Mouse (Mus musculus) stomach, postnatal 0 days (tissue): ENCODE measurements around the gene Cox4i1. TPM values are rescaled to one million over a fixed set of nuclear protein-coding genes. Genes with fewer than 3 reads are reported as not detected.
A peak's percentile ranks its signal among the peaks of the same experiment; 100 is the strongest.

Source experiments
- ATAC-seq: fragments of 200-750 bp; cut with Nextera tagmentation; 2 replicates; pipeline ENCODE4 v1.8.0; 2017; ENCODE audit not compliant: low FRiP score, low TSS enrichment
- DNase-seq: peaks from one replicate; pipeline ENCODE4 v3.0.0-alpha.2; 2016; ENCODE audit warnings: low spot score
- H3K27ac ChIP-seq: fragments of 300-500 bp; sonication (generic); replicated peaks from 2 replicates; pipeline ENCODE4 v1.5.1; 2014; ENCODE audit warnings: mild to moderate bottlenecking, control low read depth
- H3K27me3 ChIP-seq: fragments of 300-500 bp; sonication (generic); 2 replicates; pipeline ENCODE4 v1.6.1; 2014; ENCODE audit warnings: low read length; ENCODE audit not compliant: control insufficient read depth, insufficient read depth
- H3K36me3 ChIP-seq: fragments of 300-500 bp; sonication (generic); 2 replicates; pipeline ENCODE4 v1.6.1; 2014; ENCODE audit warnings: low read length, mixed read lengths; ENCODE audit not compliant: control insufficient read depth, insufficient read depth
- H3K4me1 ChIP-seq: fragments of 300-500 bp; sonication (generic); replicated peaks from 2 replicates; pipeline ENCODE4 v1.6.1; 2014; ENCODE audit warnings: antibody characterized with exemption; ENCODE audit not compliant: control insufficient read depth, insufficient read depth
- H3K4me2 ChIP-seq: fragments of 300-500 bp; sonication (generic); replicated peaks from 2 replicates; pipeline ENCODE4 v1.6.1; 2014; ENCODE audit warnings: low read depth, mild to moderate bottlenecking, control low read depth, moderate library complexity
- H3K4me3 ChIP-seq: fragments of 300-500 bp; sonication (generic); 2 replicates; pipeline ENCODE4 v1.5.1; 2014; ENCODE audit warnings: low read depth, low read length, control low read depth
- H3K9ac ChIP-seq: fragments of 300-500 bp; sonication (generic); 2 replicates; pipeline ENCODE4 v1.6.1; 2014; ENCODE audit warnings: mild to moderate bottlenecking, low read length, control low read depth, mixed read lengths
- H3K9me3 ChIP-seq: fragments of 300-500 bp; sonication (generic); 2 replicates; pipeline ENCODE4 v1.6.1; 2016; ENCODE audit warnings: low read length; ENCODE audit not compliant: control insufficient read depth
- CTCF ChIP-seq: IDR thresholded peaks from 2 replicates; pipeline ENCODE4 v1.5.1; 2016; ENCODE audit warnings: antibody characterized with exemption, low read depth, mild to moderate bottlenecking, moderate library complexity
- EP300 ChIP-seq: optimal IDR thresholded peaks from 2 replicates; pipeline ENCODE3; 2016; ENCODE audit warnings: antibody characterized with exemption
- WGBS: fragments of 180-500 bp; shearing (Covaris S2); extraction: QIAGEN DNeasy Blood & Tissue Kit; methylation state at CpG from one replicate; pipeline ENCODE4 v1.1.7; 2014; 5-methylcytosine and 5-hydroxymethylcytosine counted together
- polyA plus RNA-seq: library from polyadenylated mRNA; unstranded; fragments of >200 nt; fragmentation: Nextera tagmentation; extraction: Ambion mirVana; gene quantifications from 2 replicates; pipeline ENCODE4 v1.2.1, GENCODE M21; 2015

Gene Cox4i1
- polyA plus RNA-seq: 1,419 and 1,437 TPM in 2 replicates

GRCm38 (mm10) chr8:120667561-120668373, at the start of gene Cox4i1, which contains the start of gene Gm27021:
Gene Cox4i1, plus strand, starts transcription at chr8:120668222.
Gene Gm27021, minus strand, starts transcription at chr8:120668079.
- TF ChIP-seq EP300 (no peak), CTCF (peak; percentile 28; the same call in 1 of the 2 replicates)
- H3K27me3 ChIP-seq: no peaks in the 10 kb centered on the region
- peak within 1 kb of the TSS; percentile 97 for H3K9ac ChIP-seq
- H3K9me3 ChIP-seq: no peaks in the 10 kb centered on the region
- peak within 1 kb of the TSS; percentile 91 for H3K4me2 ChIP-seq
- H3K4me3 ChIP-seq: peak within 1 kb of the TSS; percentile 91
- peaks cover 3% of the 10 kb centered on the region for H3K36me3 ChIP-seq
- ATAC-seq: peak; percentile 93
- H3K4me1 ChIP-seq: peaks cover 8% of the 10 kb centered on the region
- WGBS: under 1% methylated on average over 60 of the region's 105 CpGs
- H3K27ac ChIP-seq: peak within 1 kb of the TSS; percentile 91
- peak; percentile 98 for DNase-seq

GRCm38 (mm10) chr8:120619235-120620180, 48.5 kb upstream of the Cox4i1 start:
- no peak for ATAC-seq
- Histone ChIP-seq H3K36me3 (no peaks in the 10 kb centered on the region), H3K4me2 (no peak overlapping the region), H3K9me3 (no peaks in the 10 kb centered on the region), H3K27me3 (no peaks in the 10 kb centered on the region), H3K4me3 (no peak overlapping the region), H3K27ac (no peak overlapping the region), H3K4me1 (no peaks in the 10 kb centered on the region), H3K9ac (no peak overlapping the region)
- DNase-seq: no peak
- WGBS: 76% methylated on average over 11 of the region's 11 CpGs
- TF ChIP-seq EP300: no peak
- no peak for TF ChIP-seq CTCF

- H3K27me3 ChIP-seq: no peaks in the 10 kb centered on the region
- H3K4me3 ChIP-seq: no peak overlapping the region
- ATAC-seq (no peak), DNase-seq (no peak)
- H3K9ac ChIP-seq: no peak overlapping the region
- WGBS: 51% methylated on average over 7 of the region's 7 CpGs
- H3K9me3 ChIP-seq: no peaks in the 10 kb centered on the region
- H3K36me3 ChIP-seq: no peaks in the 10 kb centered on the region
- H3K4me2 ChIP-seq: no peak overlapping the region
- H3K4me1 ChIP-seq: no peaks in the 10 kb centered on the region
- TF ChIP-seq EP300: no peak
- TF ChIP-seq CTCF: no peak
- H3K27ac ChIP-seq: no peak overlapping the region
Measured at GRCm38 (mm10) chr8:120620441-120620840, 47.6 kb upstream of the Cox4i1 start.

- Histone ChIP-seq H3K4me2 (no peak overlapping the region), H3K4me3 (no peak overlapping the region), H3K27ac (no peak overlapping the region), H3K36me3 (no peaks in the 10 kb centered on the region), H3K9me3 (no peaks in the 10 kb centered on the region), H3K9ac (no peak overlapping the region), H3K27me3 (no peaks in the 10 kb centered on the region), H3K4me1 (no peaks in the 10 kb centered on the region)
- ATAC-seq (no peak), DNase-seq (no peak)
- TF ChIP-seq CTCF (no peak), EP300 (no peak)
- 68% methylated on average over 14 of the region's 14 CpGs for whole genome bisulfite sequencing
Measured at GRCm38 (mm10) chr8:120622161-120622560, 45.9 kb upstream of the Cox4i1 start.

GRCm38 (mm10) chr8:120623608-120624007, 44.4 kb upstream of the Cox4i1 start:
- Histone ChIP-seq H3K27me3 (no peaks in the 10 kb centered on the region), H3K4me3 (no peak overlapping the region), H3K4me1 (no peaks in the 10 kb centered on the region), H3K9me3 (no peaks in the 10 kb centered on the region), H3K36me3 (no peaks in the 10 kb centered on the region), H3K9ac (no peak overlapping the region), H3K4me2 (no peak overlapping the region), H3K27ac (no peak overlapping the region)
- ATAC-seq (no peak), DNase-seq (no peak)
- TF ChIP-seq CTCF (no peak), EP300 (no peak)
- WGBS: 41% methylated on average over 2 of the region's 2 CpGs
